ENCODE assay signal across 8 mouse cellular contexts in the genomic region with DNA sequence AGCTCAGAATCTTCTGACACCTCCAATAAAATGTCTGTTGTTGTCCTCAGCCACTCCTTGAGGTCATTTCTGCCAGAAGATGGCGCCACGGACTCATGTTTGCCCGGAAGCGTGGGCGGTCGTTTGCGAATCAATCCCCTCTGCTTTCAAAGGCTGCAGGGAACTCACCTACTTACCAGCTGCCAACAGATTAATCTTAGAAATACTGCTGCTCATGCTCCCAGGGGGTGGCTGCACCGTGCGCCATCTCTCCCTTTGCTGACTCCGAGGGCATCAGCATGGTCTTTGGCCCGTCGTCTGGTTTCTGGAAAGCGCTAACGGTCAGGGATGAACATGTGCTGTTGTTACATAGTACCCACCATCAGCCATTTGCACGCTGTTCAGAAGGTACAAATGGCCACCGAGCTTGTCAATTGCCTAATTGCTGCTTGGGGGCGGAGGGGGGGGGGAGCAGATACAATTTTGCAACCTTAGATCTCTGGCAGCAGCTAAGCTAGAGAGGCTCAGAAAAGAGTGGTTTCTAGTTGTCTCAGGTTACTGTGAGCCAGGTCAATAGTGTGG. TPM values are rescaled to one million over a fixed set of nuclear protein-coding genes. Genes with fewer than 3 reads are reported as not detected.
A peak's percentile ranks its signal among the peaks of the same experiment; 100 is the strongest.
DNase-seq lines count a peak whose midpoint lies in the region; ATAC-seq and TF ChIP-seq lines count a peak whose summit lies in the region.

No protein-coding gene starts in this region.

- intact Hi-C loops in heart, postnatal 36 days (cut with DNase I) = loop anchor here (1.0 to 2.0 kb wide), 3 partner anchors 24 to 324 kb away; no protein-coding TSS in a partner anchor

- peak overlapping the region; percentile 24 to 37 for H3K4me3 ChIP-seq in ES-E14 (ENCODE audit: insufficient read depth in 1 of 2, low read depth in 1 of 2, low read length in 2 of 2, poor library complexity in 1 of 2, severe bottlenecking in 1 of 2)
- H3K4me3 ChIP-seq in forebrain, postnatal 0 days (ENCODE audit: low read depth, low read length) = peak overlapping the region; percentile 37
- peak overlapping the region; percentile 52 for H3K4me3 ChIP-seq in olfactory bulb, adult 2 months (ENCODE audit: insufficient read depth, low read depth, low read length)

- TF ChIP-seq CTCF in forebrain, postnatal 0 days (IDR thresholded peaks at IDR 0.05; ENCODE audit: low read depth) = peak; percentile 93
- TF ChIP-seq CTCF in olfactory bulb, adult 2 months (IDR thresholded peaks at IDR 0.05; ENCODE audit: insufficient read depth, low read depth, low read length) = peak; percentile 92

- 1% methylated on average over 17 of the region's 17 CpGs for WGBS in forebrain, postnatal 0 days
- WGBS in olfactory bulb, adult 2 months = 2% methylated on average over 17 of the region's 17 CpGs

- DNase-seq in ES-E14 (ENCODE audit: low read depth, low spot score) = peak; percentile 86
- DNase-seq in cerebellum, adult 11 months = peak; percentile 57
- DNase-seq in forebrain, postnatal 0 days = peak; percentile 93
- DNase-seq in heart, postnatal 36 days = peak; percentile 86 to 91
- DNase-seq in layer of hippocampus, adult 18-20 months (ENCODE audit: low spot score in 2 of 2) = peak; percentile 88 to 98
- DNase-seq in lung, adult 18-20 months = peak; percentile 73 to 83
- peak; percentile 64 to 76 for DNase-seq in thymus, adult 18-20 months

- H3K4me1 ChIP-seq in ES-E14 (ENCODE audit: control insufficient read depth in 2 of 2, insufficient read depth in 2 of 2, low read length in 2 of 2, poor library complexity in 1 of 2) = peaks cover 0 to 3% of the 10 kb centered on the region in 2 experiments; a peak in 2 of 4 replicates
- H3K4me1 ChIP-seq in forebrain, postnatal 0 days (ENCODE audit: insufficient read depth) = no peaks in the 10 kb centered on the region
- peaks cover 10% of the 10 kb centered on the region for H3K4me1 ChIP-seq in olfactory bulb, adult 2 months (ENCODE audit: control insufficient read depth, insufficient read depth, low read length)

- no peaks in the 10 kb centered on the region; the same call in 1 of the 2 replicates for H3K27me3 ChIP-seq in forebrain, postnatal 0 days (ENCODE audit: insufficient read depth, low read length)

- TF ChIP-seq POLR2A in olfactory bulb, adult 2 months (IDR thresholded peaks at IDR 0.05; ENCODE audit: insufficient read depth, low read depth, low read length) = no peak

- in situ Hi-C loops in ES-E14 (cut with MboI; ENCODE audit: low sequenced_read_pairs in 2 of 2, unreplicated experiment in 2 of 2) = loop anchor here (5.0 to 25.0 kb wide), 2 partner anchors 115 to 120 kb away; no protein-coding TSS in a partner anchor

- H3K4me2 ChIP-seq in forebrain, postnatal 0 days (ENCODE audit: low read depth) = peak overlapping the region; percentile 71

- no peaks in the 10 kb centered on the region for H3K36me3 ChIP-seq in ES-E14 (ENCODE audit: control insufficient read depth, insufficient read depth, low read length, poor library complexity, severe bottlenecking)
- H3K36me3 ChIP-seq in forebrain, postnatal 0 days (ENCODE audit: insufficient read depth) = no peaks in the 10 kb centered on the region

- peak; percentile 88 for ATAC-seq in forebrain, postnatal 0 days

- peak overlapping the region; percentile 83; the same call in 1 of the 2 replicates for H3K9ac ChIP-seq in ES-E14 (ENCODE audit: insufficient read depth, low read depth, low read length, poor library complexity, severe bottlenecking)
- peak overlapping the region; percentile 59 for H3K9ac ChIP-seq in forebrain, postnatal 0 days

- H3K27ac ChIP-seq in ES-E14 (ENCODE audit: insufficient read depth, low read depth, low read length, poor library complexity, severe bottlenecking) = 0 out of 2 replicates have a peak overlapping the region, but pooled peaks have one; percentile 50
- peak overlapping the region; percentile 50; the same call in 1 of the 2 replicates for H3K27ac ChIP-seq in forebrain, postnatal 0 days (ENCODE audit: low read depth, low read length)
- H3K27ac ChIP-seq in olfactory bulb, adult 2 months (ENCODE audit: insufficient read depth, low read depth, low read length) = no peak overlapping the region

- no peaks in the 10 kb centered on the region for H3K9me3 ChIP-seq in ES-E14 (ENCODE audit: control insufficient read depth, insufficient read depth, low read depth, low read length)
- H3K9me3 ChIP-seq in forebrain, postnatal 0 days (ENCODE audit: low read length) = no peaks in the 10 kb centered on the region

TF ChIP-seq in ES-E14, 5 proteins besides CTCF, POLR2A, EP300 and RAD21:
- TF ChIP-seq HCFC1 (IDR thresholded peaks at IDR 0.05; ENCODE audit: borderline replicate concordance, insufficient read depth, low read length) (no peak), ZC3H11A (IDR thresholded peaks at IDR 0.05; ENCODE audit: borderline replicate concordance, low read depth, low read length) (peak; percentile 92)
TF ChIP-seq in ES-E14: peak in this region for 1.

RNA-seq across cellular contexts. Expression of a gene that starts 39.8 kb away (rescaled TPM):
- 28.8 and 31.1 TPM in 2 replicates for total RNA-seq in ES-E14 (2012; rRNA removed)
- total RNA-seq in forebrain, postnatal 0 days (2014; rRNA removed) = 0.62 and 0.76 TPM in 2 replicates
- polyA plus RNA-seq in forebrain, postnatal 0 days (2015; fragmentation: Nextera tagmentation; extraction: Ambion mirVana) = 0.11 and 0.18 TPM in 2 replicates
- under 1 TPM; 0.30 to 0.33 TPM for total RNA-seq in heart, postnatal 36 days (2021)
- 1 to 10 TPM; 3.0 to 3.1 TPM for total RNA-seq in layer of hippocampus, adult 18-20 months (2021)
- polyA plus RNA-seq in olfactory bulb, adult 2 months (2012; ENCODE audit: insufficient read depth, insufficient read length, low replicate concordance, missing spikeins) = not detected in 2 replicates
